Mouse (Mus musculus) cortical plate, adult 2 months (tissue): ENCODE measurements around the gene Pld2. TPM values are rescaled to one million over a fixed set of nuclear protein-coding genes. Genes with fewer than 3 reads are reported as not detected.
"Not testable (repeated sequence)": the region's sequence is repeated elsewhere in the genome, so short reads cannot be mapped to it uniquely, and the experiment has no call there.

ENCODE experiments used
- H3K27ac ChIP-seq: fragments of 200-500 bp; 2 replicates; pipeline ENCODE4 v1.5.1; 2012; ENCODE audit warnings: low read length, control low read depth, inconsistent platforms; ENCODE audit not compliant: insufficient read depth
- H3K4me1 ChIP-seq: fragments of 200-500 bp; 2 replicates; pipeline ENCODE4 v1.6.1; 2011; ENCODE audit warnings: low read length; ENCODE audit not compliant: control insufficient read depth, insufficient read depth
- H3K4me3 ChIP-seq: fragments of 200-500 bp; 2 replicates; pipeline ENCODE4 v1.5.1; 2011; ENCODE audit warnings: mild to moderate bottlenecking, low read length, control low read depth; ENCODE audit not compliant: insufficient read depth
- CTCF ChIP-seq: fragments of 200-500 bp; IDR thresholded peaks from 2 replicates; pipeline ENCODE4 v1.5.1; 2011; ENCODE audit warnings: mild to moderate bottlenecking, control low read depth, low read length; ENCODE audit not compliant: insufficient read depth; ENCODE audit errors: extremely low read depth
- POLR2A ChIP-seq: fragments of 200-500 bp; IDR thresholded peaks from 2 replicates; pipeline ENCODE4 v1.6.1; 2011; ENCODE audit warnings: mild to moderate bottlenecking, low read length, control low read depth; ENCODE audit not compliant: insufficient read depth; ENCODE audit errors: extremely low read depth
- polyA plus RNA-seq: library from polyadenylated mRNA; depleted of rRNA; stranded (reverse); fragments of >200 nt; gene quantifications from 2 replicates; pipeline ENCODE4 v1.2.3, GENCODE M21; 2012

Gene Pld2
- polyA plus RNA-seq, 1 experiment = 21.4 TPM

- H3K27ac ChIP-seq = no peak overlapping the region
- H3K4me1 ChIP-seq = no peaks in the 10 kb centered on the region
- no peak overlapping the region for H3K4me3 ChIP-seq
- TF ChIP-seq CTCF (no peak), POLR2A (no peak)
Observed at GRCm38 (mm10) chr11:70551526-70551925, 11.7 kb downstream of the Pld2 start.

GRCm38 (mm10) chr11:70553940-70554339 lies 14.1 kb downstream of the Pld2 start:
- Histone ChIP-seq H3K4me3 (no peak overlapping the region), H3K4me1 (no peaks in the 10 kb centered on the region), H3K27ac (no peak overlapping the region)
- TF ChIP-seq CTCF (no peak), POLR2A (no peak)

- TF ChIP-seq CTCF (no peak), POLR2A (no peak)
- H3K4me1 ChIP-seq = no peaks in the 10 kb centered on the region; the same call in 1 of the 2 replicates
- no peak overlapping the region for H3K4me3 ChIP-seq
- no peak overlapping the region for H3K27ac ChIP-seq
Observed at GRCm38 (mm10) chr11:70557545-70557944, 17.7 kb downstream of the Pld2 start.

GRCm38 (mm10) chr11:70561937-70562286 lies 22.0 kb downstream of the Pld2 start:
- Histone ChIP-seq H3K4me3 (peak overlapping the region; percentile 86), H3K27ac (0 out of 2 replicates have a peak overlapping the region, but pooled peaks have one; percentile 98), H3K4me1 (peaks cover 5% of the 10 kb centered on the region)
- 0 out of 2 replicates have a peak, but pooled peaks have one; percentile 16 for TF ChIP-seq CTCF
- TF ChIP-seq POLR2A = no peak

- peak; percentile 82 for TF ChIP-seq POLR2A
- TF ChIP-seq CTCF = no peak
- Histone ChIP-seq H3K27ac (peak within 1 kb of the TSS; percentile 98), H3K4me1 (peaks cover 10% of the 10 kb centered on the region), H3K4me3 (peak within 1 kb of the TSS; percentile 86)
Observed at GRCm38 (mm10) chr11:70562287-70562994, 22.6 kb downstream of the Pld2 start, which contains the start of gene Mink1. Mink1 (plus strand) TSS chr11:70562881.

- Histone ChIP-seq H3K27ac (peak overlapping the region; percentile 67), H3K4me3 (peak overlapping the region; percentile 86), H3K4me1 (peaks cover 10% of the 10 kb centered on the region)
- TF ChIP-seq POLR2A (no peak), CTCF (no peak)
Observed at GRCm38 (mm10) chr11:70562995-70563469, 23.2 kb downstream of the Pld2 start.

- peaks cover 10% of the 10 kb centered on the region for H3K4me1 ChIP-seq
- peak overlapping the region; percentile 86 for H3K4me3 ChIP-seq
- H3K27ac ChIP-seq = 0 out of 2 replicates have a peak overlapping the region, but pooled peaks have one; percentile 67
Observed at GRCm38 (mm10) chr11:70563470-70564275, 23.8 kb downstream of the Pld2 start.

GRCm38 (mm10) chr11:70564276-70564873 lies 24.5 kb downstream of the Pld2 start:
- Histone ChIP-seq H3K4me1 (peaks cover 10% of the 10 kb centered on the region), H3K4me3 (peak overlapping the region; percentile 86), H3K27ac (0 out of 2 replicates have a peak overlapping the region, but pooled peaks have one; percentile 33)
- TF ChIP-seq POLR2A (no peak), CTCF (no peak)

More at GRCm38 (mm10) chr11:70563470-70564275, 23.8 kb downstream of the Pld2 start:
- TF ChIP-seq CTCF = no peak
- no peak for TF ChIP-seq POLR2A

- H3K27ac ChIP-seq = peak overlapping the region; percentile 54; the same call in 1 of the 2 replicates
- H3K4me1 ChIP-seq = peaks cover 17% of the 10 kb centered on the region
- no peak overlapping the region for H3K4me3 ChIP-seq
- TF ChIP-seq CTCF (no peak), POLR2A (no peak)
Observed at GRCm38 (mm10) chr11:70566586-70566985, 26.7 kb downstream of the Pld2 start.

- peaks cover 26% of the 10 kb centered on the region for H3K4me1 ChIP-seq
- H3K4me3 ChIP-seq, H3K27ac ChIP-seq: not testable (repeated sequence)
Observed at GRCm38 (mm10) chr11:70570614-70571013, 30.8 kb downstream of the Pld2 start.
